ENCODE assay signal across 25 mouse cellular contexts in the genomic region with DNA sequence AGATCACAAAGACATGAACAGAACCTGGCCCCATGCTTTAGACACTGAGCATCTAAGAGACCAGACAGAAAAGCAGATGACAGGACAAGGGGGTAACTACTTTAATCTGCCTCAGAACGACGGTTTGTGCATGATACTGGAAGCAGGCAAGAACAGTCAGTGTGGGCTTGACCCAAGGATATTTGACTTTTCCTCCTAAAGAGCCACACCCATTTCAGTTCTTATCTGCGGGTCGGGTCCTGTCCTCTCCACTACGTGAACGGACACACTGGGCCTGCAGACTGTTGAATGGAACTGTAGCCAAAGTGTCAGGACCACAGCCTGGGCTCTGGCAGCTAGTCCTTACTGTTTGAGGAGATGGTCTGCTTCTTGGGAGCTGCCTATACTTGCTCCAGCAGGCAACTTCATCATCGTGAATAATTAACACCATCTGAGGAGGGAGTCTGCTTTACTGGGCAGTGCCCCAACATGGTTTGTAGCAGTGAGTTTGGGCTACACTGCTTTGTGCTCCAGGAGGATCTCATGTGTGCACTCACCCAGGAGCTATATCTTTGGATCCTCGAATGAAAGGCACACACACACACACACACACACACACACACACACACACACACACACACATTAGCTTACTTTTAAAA. TPM values are rescaled to one million over a fixed set of nuclear protein-coding genes. Genes with fewer than 3 reads are reported as not detected.
DNase-seq lines count a peak whose midpoint lies in the region; ATAC-seq and TF ChIP-seq lines count a peak whose summit lies in the region.
"Had no signal": no experiment of that assay in that cellular context is flagged by ENCODE, and none has a peak within 500 bp of the region (broad histone marks: within the 10 kb centered on the region; RNA-seq: fewer than 3 reads in every experiment).

No protein-coding gene starts in this region.

- H3K9me3 ChIP-seq in G1E (replicated peaks) = peaks cover 12% of the 10 kb centered on the region
- no peaks in the 10 kb centered on the region for H3K9me3 ChIP-seq in liver, embryonic 14.5 days (ENCODE audit: control insufficient read depth, low read length)
- H3K9me3 ChIP-seq in hindbrain, embryonic 10.5 days = no peaks in the 10 kb centered on the region
- H3K9me3 ChIP-seq: embryonic facial prominence, embryonic 10.5 days; forebrain, embryonic 13.5 days; hindbrain, embryonic 12.5 days; limb, embryonic 10.5 days; midbrain, embryonic 15.5 days had no signal

- peak; percentile 63 for DNase-seq in heart, adult 11 months
- no peak for DNase-seq in heart, postnatal 14 days
- no peak for DNase-seq in G1E (ENCODE audit: low spot score)
- peak in 1 of 3 experiments; percentile 41 for DNase-seq in liver, embryonic 14.5 days (ENCODE audit: low read depth in 3 of 3, low spot score in 3 of 3)
- no peak for DNase-seq in right cerebral cortex, postnatal 14 days
- DNase-seq in layer of hippocampus, adult 11-12 months (ENCODE audit: low spot score) = no peak
- no peak for DNase-seq in hindbrain, embryonic 10.5 days (ENCODE audit: low spot score)
- DNase-seq: adrenal gland, postnatal 36 days; cerebellum, adult 11-12 months; cerebellum, postnatal 10 days; gastrocnemius, postnatal 36 days; kidney, adult 8-10 months; kidney, postnatal 10 days; lung, postnatal 14 days; right cerebral cortex, adult 18-20 months; thymus, adult 2 months had no signal

- TF ChIP-seq EP300 in liver, embryonic 14.5 days (IDR thresholded peaks at IDR 0.05; ENCODE audit: low read depth) = no peak

- no peaks in the 10 kb centered on the region for H3K36me3 ChIP-seq in G1E (replicated peaks)
- H3K36me3 ChIP-seq in liver, embryonic 14.5 days (replicated peaks; ENCODE audit: control insufficient read depth, insufficient read depth, low read depth) = no peaks in the 10 kb centered on the region
- H3K36me3 ChIP-seq in hindbrain, embryonic 10.5 days = no peaks in the 10 kb centered on the region
- H3K36me3 ChIP-seq: embryonic facial prominence, embryonic 10.5 days; hindbrain, embryonic 12.5 days; limb, embryonic 10.5 days; midbrain, embryonic 15.5 days had no signal

- H3K4me2 ChIP-seq in liver, embryonic 14.5 days (ENCODE audit: low read depth) = peak overlapping the region; percentile 19
- H3K4me2 ChIP-seq: forebrain, embryonic 13.5 days; hindbrain, embryonic 12.5 days; midbrain, embryonic 15.5 days had no signal

- peak overlapping the region; percentile 30 for H3K27ac ChIP-seq in liver, embryonic 14.5 days
- H3K27ac ChIP-seq in hindbrain, embryonic 10.5 days = no peak overlapping the region
- H3K27ac ChIP-seq: embryonic facial prominence, embryonic 10.5 days; forebrain, embryonic 13.5 days; hindbrain, embryonic 12.5 days; limb, embryonic 10.5 days; midbrain, embryonic 15.5 days had no signal

- TF ChIP-seq CTCF in G1E (IDR thresholded peaks at IDR 0.05; ENCODE audit: low read depth, low read length) = no peak
- TF ChIP-seq CTCF in liver, embryonic 14.5 days (IDR thresholded peaks at IDR 0.05; ENCODE audit: low read depth) = no peak

- 22% methylated on average over 8 of the region's 8 CpGs for WGBS in liver, embryonic 14.5 days (ENCODE audit: insufficient replicate concordance)
- 85% methylated on average over 8 of the region's 8 CpGs for WGBS in hindbrain, embryonic 10.5 days

- peaks cover 56% of the 10 kb centered on the region for H3K4me1 ChIP-seq in G1E (ENCODE audit: insufficient read depth, low read depth, low read length)
- H3K4me1 ChIP-seq in liver, embryonic 14.5 days (replicated peaks; ENCODE audit: control insufficient read depth in 2 of 2, insufficient read depth in 2 of 2, low read length in 1 of 2) = peaks cover 32 to 39% of the 10 kb centered on the region in 2 experiments
- H3K4me1 ChIP-seq in hindbrain, embryonic 10.5 days (replicated peaks) = peaks cover 10% of the 10 kb centered on the region
- H3K4me1 ChIP-seq: forebrain, embryonic 13.5 days; midbrain, embryonic 15.5 days had no signal

- H3K4me3 ChIP-seq in G1E (ENCODE audit: low read depth, low read length) = peak overlapping the region; percentile 7; the same call in 1 of the 2 replicates
- H3K4me3 ChIP-seq in liver, embryonic 14.5 days (ENCODE audit: insufficient read depth in 1 of 2, low read depth in 2 of 2, low read length in 2 of 2) = no peak overlapping the region
- no peak overlapping the region for H3K4me3 ChIP-seq in hindbrain, embryonic 10.5 days
- H3K4me3 ChIP-seq: embryonic facial prominence, embryonic 10.5 days; forebrain, embryonic 13.5 days; hindbrain, embryonic 12.5 days; limb, embryonic 10.5 days; megakaryocyte, embryonic 14.5 days; midbrain, embryonic 15.5 days; myocyte had no signal

- peak; percentile 51 for ATAC-seq in G1E (ENCODE audit: extremely low read depth, insufficient number of reproducible peaks, low FRiP score, poor library complexity, severe bottlenecking)
- peak; percentile 89 for ATAC-seq in erythroid progenitor cell, adult 5-6 weeks (replicated peaks; ENCODE audit: low FRiP score, poor library complexity, severe bottlenecking)
- peak; percentile 73 for ATAC-seq in liver, embryonic 14.5 days (ENCODE audit: insufficient read depth)
- ATAC-seq: CD4-positive, CD25-positive, alpha-beta regulatory T cell, adult 4 months; forebrain, embryonic 13.5 days; midbrain, embryonic 15.5 days had no signal

- H3K27me3 ChIP-seq in G1E (ENCODE audit: insufficient read depth, low read length) = no peaks in the 10 kb centered on the region
- no peaks in the 10 kb centered on the region for H3K27me3 ChIP-seq in liver, embryonic 14.5 days (ENCODE audit: control insufficient read depth, insufficient read depth, low read length)
- no peaks in the 10 kb centered on the region for H3K27me3 ChIP-seq in hindbrain, embryonic 10.5 days (ENCODE audit: insufficient read depth, poor library complexity, severe bottlenecking)
- H3K27me3 ChIP-seq: forebrain, embryonic 13.5 days; hindbrain, embryonic 12.5 days; midbrain, embryonic 15.5 days had no signal

- peak overlapping the region; percentile 7; the same call in 1 of the 2 replicates for H3K9ac ChIP-seq in liver, embryonic 14.5 days (replicated peaks)
- H3K9ac ChIP-seq: forebrain, embryonic 13.5 days; hindbrain, embryonic 12.5 days; midbrain, embryonic 15.5 days had no signal

- intact Hi-C loops in heart, postnatal 14 days (cut with DNase I) = no loop called here

RNA-seq across cellular contexts. Expression of gene Sh3glb1, which starts 57.8 kb away (rescaled TPM):
- total RNA-seq in heart, postnatal 14 days (2021) = 100 to 1,000 TPM; 292 to 300 TPM
- total RNA-seq in G1E (2014; fragmentation: Nextera tagmentation) = 337 and 350 TPM in 2 replicates
- 73.7 and 79.8 TPM in 2 replicates for total RNA-seq in G1E (2017)
- 42.4 and 51.0 TPM in 2 replicates for polyA plus RNA-seq in G1E (2012)
- 181 and 202 TPM in 2 replicates for total RNA-seq in erythroid progenitor cell, adult 5-6 weeks (2015; ENCODE audit: low replicate concordance)
- total RNA-seq in erythroid progenitor cell, adult 5-6 weeks (2017; ENCODE audit: low replicate concordance) = 166 and 182 TPM in 2 replicates
- polyA plus RNA-seq in liver, embryonic 14.5 days (2012; rRNA removed) = 7.8 and 11.7 TPM in 2 replicates
- 74.4 and 80.3 TPM in 2 replicates for polyA plus RNA-seq in liver, embryonic 14.5 days (2014; fragmentation: Nextera tagmentation; extraction: Ambion mirVana)
- 75.9 and 82.2 TPM in 2 replicates for polyA plus RNA-seq in hindbrain, embryonic 10.5 days (2016; fragmentation: Nextera tagmentation; extraction: Ambion mirVana)
